Mouse (Mus musculus): ENCODE data around the gene Ppfibp2. TPM values are rescaled to one million over a fixed set of nuclear protein-coding genes. Genes with fewer than 3 reads are reported as not detected.

Gene Ppfibp2
- total RNA-seq, 2 experiments from 2014 or later, result 9.3 to 14.9 TPM

- ATAC-seq (ENCODE audit: poor library complexity, severe bottlenecking), result no peak
These were observed 68.6 kb downstream of the Ppfibp2 start for GRCm38 (mm10) chr7:107663621-107664020.

- peak; percentile 26 for ATAC-seq (ENCODE audit: poor library complexity, severe bottlenecking)
These were observed 69.4 kb downstream of the Ppfibp2 start for GRCm38 (mm10) chr7:107664063-107665056.

GRCm38 (mm10) chr7:107665221-107665585, 70.2 kb downstream of the Ppfibp2 start:
- ATAC-seq (ENCODE audit: poor library complexity, severe bottlenecking), result no peak

GRCm38 (mm10) chr7:107665586-107666261, 70.7 kb downstream of the Ppfibp2 start:
- no peak for ATAC-seq (ENCODE audit: poor library complexity, severe bottlenecking)

GRCm38 (mm10) chr7:107666262-107666902, 71.4 kb downstream of the Ppfibp2 start:
- ATAC-seq (ENCODE audit: poor library complexity, severe bottlenecking), result peak; percentile 11; the same call in 1 of the 2 replicates

- peak; percentile 55 for ATAC-seq (ENCODE audit: poor library complexity, severe bottlenecking)
These were observed 73.5 kb downstream of the Ppfibp2 start for GRCm38 (mm10) chr7:107668514-107668913.

GRCm38 (mm10) chr7:107675224-107675623, 80.2 kb downstream of the Ppfibp2 start:
- ATAC-seq (ENCODE audit: poor library complexity, severe bottlenecking), result no peak

- ATAC-seq (ENCODE audit: poor library complexity, severe bottlenecking), result no peak
These were observed 85.3 kb downstream of the Ppfibp2 start for GRCm38 (mm10) chr7:107680151-107680852.

- no peak for ATAC-seq (ENCODE audit: poor library complexity, severe bottlenecking)
These were observed 86.3 kb downstream of the Ppfibp2 start for GRCm38 (mm10) chr7:107681306-107681705.

- no peak for ATAC-seq (ENCODE audit: poor library complexity, severe bottlenecking)
These were observed 88.2 kb downstream of the Ppfibp2 start for GRCm38 (mm10) chr7:107683162-107683561.

GRCm38 (mm10) chr7:107683622-107684021, 88.6 kb downstream of the Ppfibp2 start:
- ATAC-seq (ENCODE audit: poor library complexity, severe bottlenecking), result peak; percentile 97

- ATAC-seq (ENCODE audit: poor library complexity, severe bottlenecking), result no peak
These were observed 90.4 kb downstream of the Ppfibp2 start for GRCm38 (mm10) chr7:107685238-107685954.

GRCm38 (mm10) chr7:107685955-107686285, 90.9 kb downstream of the Ppfibp2 start:
- no peak for ATAC-seq (ENCODE audit: poor library complexity, severe bottlenecking)

GRCm38 (mm10) chr7:107687412-107687811, 92.4 kb downstream of the Ppfibp2 start:
- ATAC-seq (ENCODE audit: poor library complexity, severe bottlenecking), result no peak

GRCm38 (mm10) chr7:107688040-107688439, 93.0 kb downstream of the Ppfibp2 start:
- ATAC-seq (ENCODE audit: poor library complexity, severe bottlenecking), result no peak

GRCm38 (mm10) chr7:107690426-107691221, 95.6 kb downstream of the Ppfibp2 start:
- no peak for ATAC-seq (ENCODE audit: poor library complexity, severe bottlenecking)

- no peak for ATAC-seq (ENCODE audit: poor library complexity, severe bottlenecking)
These were observed 96.5 kb downstream of the Ppfibp2 start for GRCm38 (mm10) chr7:107691493-107691892.

GRCm38 (mm10) chr7:107694254-107694947, 99.4 kb downstream of the Ppfibp2 start:
- no peak for ATAC-seq (ENCODE audit: poor library complexity, severe bottlenecking)

- no peak for ATAC-seq (ENCODE audit: poor library complexity, severe bottlenecking)
These were observed 102.1 kb downstream of the Ppfibp2 start for GRCm38 (mm10) chr7:107697066-107697465.

Data from megakaryocyte, adult 5-6 weeks (primary cell).